Mouse (Mus musculus) heart, embryonic 10.5 days (tissue): ENCODE data around the gene Zcchc8. TPM values are rescaled to one million over a fixed set of nuclear protein-coding genes. Genes with fewer than 3 reads are reported as not detected.

Experiments used
- DNase-seq: peaks from one replicate; pipeline ENCODE4 v3.0.0-alpha.2; 2017; ENCODE audit warnings: low spot score
- H3K27ac ChIP-seq: fragments of 300-500 bp; sonication (generic); 2 replicates; pipeline ENCODE4 v1.5.1; 2016; ENCODE audit warnings: mild to moderate bottlenecking
- H3K27me3 ChIP-seq: fragments of 300-500 bp; sonication (generic); 2 replicates; pipeline ENCODE4 v1.6.1; 2016; ENCODE audit warnings: mild to moderate bottlenecking; ENCODE audit not compliant: poor library complexity, insufficient read depth, severe bottlenecking
- H3K36me3 ChIP-seq: fragments of 300-500 bp; sonication (generic); 2 replicates; pipeline ENCODE4 v1.6.1; 2016; ENCODE audit warnings: mild to moderate bottlenecking, moderate library complexity
- H3K4me1 ChIP-seq: fragments of 300-500 bp; sonication (generic); 2 replicates; pipeline ENCODE4 v1.6.1; 2016; ENCODE audit warnings: mild to moderate bottlenecking
- H3K4me3 ChIP-seq: fragments of 300-500 bp; sonication (generic); 2 replicates; pipeline ENCODE4 v1.5.1; 2016; ENCODE audit warnings: mild to moderate bottlenecking, moderate library complexity
- H3K9me3 ChIP-seq: fragments of 300-500 bp; sonication (generic); 2 replicates; pipeline ENCODE4 v1.6.1; 2016; ENCODE audit warnings: mild to moderate bottlenecking, moderate library complexity
- WGBS: fragments of 180-500 bp; shearing (Covaris S2); methylation state at CpG from one replicate; pipeline ENCODE4 v1.1.7; 2016; 5-methylcytosine and 5-hydroxymethylcytosine counted together
- polyA plus RNA-seq: library from polyadenylated mRNA; unstranded; fragments of >200 nt; fragmentation: Nextera tagmentation; extraction: Ambion mirVana; gene quantifications from 2 replicates; pipeline ENCODE4 v1.2.1, GENCODE M21; 2016

The Zcchc8 gene
- polyA plus RNA-seq, 1 experiment from 2014 or later, result 77.0 TPM

GRCm38 (mm10) chr5:123679106-123679505 lies 41.8 kb downstream of the Zcchc8 start:
- Histone ChIP-seq H3K4me3 (no peak overlapping the region), H3K36me3 (peaks cover 4% of the 10 kb centered on the region; the same call in 1 of the 2 replicates), H3K9me3 (no peaks in the 10 kb centered on the region), H3K4me1 (peaks cover 40% of the 10 kb centered on the region), H3K27ac (no peak overlapping the region), H3K27me3 (no peaks in the 10 kb centered on the region)
- 72% methylated on average over 3 of the region's 3 CpGs for WGBS
- no peak for DNase-seq

- Histone ChIP-seq H3K36me3 (peaks cover 4% of the 10 kb centered on the region; the same call in 1 of the 2 replicates), H3K9me3 (no peaks in the 10 kb centered on the region), H3K27me3 (no peaks in the 10 kb centered on the region), H3K4me3 (no peak overlapping the region), H3K27ac (no peak overlapping the region), H3K4me1 (peaks cover 44% of the 10 kb centered on the region)
- 78% methylated on average over 9 of the region's 9 CpGs for WGBS
- DNase-seq, result no peak
These were observed 45.2 kb downstream of the Zcchc8 start for GRCm38 (mm10) chr5:123675717-123676116.

GRCm38 (mm10) chr5:123675221-123675620 lies 45.7 kb downstream of the Zcchc8 start:
- DNase-seq, result no peak
- peaks cover 47% of the 10 kb centered on the region for H3K4me1 ChIP-seq
- 6% methylated on average over 3 of the region's 3 CpGs for WGBS
- H3K4me3 ChIP-seq, result no peak overlapping the region
- H3K9me3 ChIP-seq, result no peaks in the 10 kb centered on the region
- no peaks in the 10 kb centered on the region for H3K27me3 ChIP-seq
- H3K27ac ChIP-seq, result no peak overlapping the region
- H3K36me3 ChIP-seq, result peaks cover 4% of the 10 kb centered on the region; the same call in 1 of the 2 replicates

- 59% methylated on average over 3 of the region's 3 CpGs for WGBS
- H3K4me3 ChIP-seq, result no peak overlapping the region
- DNase-seq, result no peak
- H3K27ac ChIP-seq, result peak overlapping the region; percentile 64
- H3K4me1 ChIP-seq, result peaks cover 66% of the 10 kb centered on the region
- no peaks in the 10 kb centered on the region for H3K27me3 ChIP-seq
- H3K36me3 ChIP-seq, result no peaks in the 10 kb centered on the region
- no peaks in the 10 kb centered on the region for H3K9me3 ChIP-seq
These were observed 49.5 kb downstream of the Zcchc8 start for GRCm38 (mm10) chr5:123671473-123671820.

DNA sequence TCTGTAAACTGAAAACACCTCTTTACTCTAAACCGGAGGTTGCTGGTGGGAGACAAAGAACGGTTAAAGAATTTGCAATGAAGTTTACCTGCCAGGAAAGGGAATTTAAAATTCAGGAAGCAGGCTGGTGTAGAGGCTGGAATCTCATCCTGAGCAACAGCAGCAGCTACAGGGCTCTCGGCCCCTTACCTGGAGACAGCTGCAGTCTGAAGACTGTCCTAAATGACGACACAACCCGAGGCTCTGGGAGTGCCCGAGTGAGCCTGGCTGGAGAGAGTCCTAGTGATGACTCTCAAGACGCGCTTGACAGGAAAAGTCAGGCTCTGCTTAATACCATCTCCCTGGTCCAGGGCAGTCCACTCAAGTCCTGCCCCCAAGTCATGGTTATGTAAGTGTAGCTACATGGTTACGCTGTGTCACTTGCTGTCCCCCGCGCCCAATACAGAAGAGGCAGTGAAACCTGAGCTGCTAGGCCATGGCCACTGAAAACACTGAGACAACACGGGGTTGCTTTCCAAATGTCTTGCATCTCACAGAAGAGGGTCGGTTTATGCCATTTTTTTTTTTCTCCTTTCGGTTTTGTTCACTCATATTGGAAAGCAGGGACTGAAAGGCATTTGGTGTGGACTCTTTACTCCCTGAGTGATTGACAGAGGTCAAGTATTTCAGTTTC lies 50.0 kb downstream of the Zcchc8 start:
- no peak for DNase-seq
- WGBS, result 28% methylated on average over 14 of the region's 14 CpGs
- H3K4me3 ChIP-seq, result 0 out of 2 replicates have a peak overlapping the region, but pooled peaks have one; percentile 27
- peak overlapping the region; percentile 64 for H3K27ac ChIP-seq
- peaks cover 71% of the 10 kb centered on the region for H3K4me1 ChIP-seq
- H3K27me3 ChIP-seq, result no peaks in the 10 kb centered on the region
- H3K9me3 ChIP-seq, result no peaks in the 10 kb centered on the region
- H3K36me3 ChIP-seq, result no peaks in the 10 kb centered on the region

DNA sequence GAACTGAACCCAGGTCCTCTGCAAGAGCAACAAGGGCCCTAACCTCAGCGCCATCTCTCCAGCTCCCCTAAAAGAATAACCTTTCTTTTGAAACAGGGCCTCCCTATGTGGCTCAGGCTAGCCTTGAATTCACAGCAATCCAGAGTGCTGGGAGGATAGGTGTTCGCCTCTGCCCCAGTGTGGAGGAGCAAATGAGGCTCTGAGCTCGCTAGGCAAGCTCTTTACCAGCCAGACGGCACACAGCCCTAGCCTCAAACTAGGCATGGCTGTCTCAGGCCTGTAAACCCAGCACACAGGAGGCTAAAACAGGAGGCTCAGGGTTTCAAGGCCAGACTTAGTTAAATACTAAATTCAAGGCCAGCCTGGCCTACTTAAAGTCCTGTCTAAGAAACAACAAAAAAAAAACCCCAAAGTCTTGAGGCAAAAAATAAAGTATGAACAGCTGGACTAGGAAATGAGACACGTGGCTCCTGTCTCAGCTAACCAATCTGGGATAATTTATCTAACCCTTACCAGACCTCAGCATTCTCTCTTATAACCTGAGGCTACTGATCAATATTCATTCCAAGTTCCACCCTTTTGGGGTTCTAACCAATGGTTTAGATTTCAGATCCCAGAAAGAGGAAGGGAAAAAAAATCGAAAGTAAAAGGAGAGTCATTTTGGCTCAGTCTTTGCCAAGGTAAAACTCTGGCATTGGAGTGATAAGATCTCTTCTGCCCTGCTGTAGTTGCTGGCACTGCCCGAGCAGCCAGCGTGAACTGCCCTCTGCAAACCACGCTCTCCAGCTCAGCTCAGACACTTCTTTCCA lies 50.7 kb downstream of the Zcchc8 start:
- no peaks in the 10 kb centered on the region for H3K9me3 ChIP-seq
- H3K36me3 ChIP-seq, result no peaks in the 10 kb centered on the region
- WGBS, result 68% methylated on average over 9 of the region's 9 CpGs
- no peaks in the 10 kb centered on the region for H3K27me3 ChIP-seq
- H3K4me3 ChIP-seq, result 0 out of 2 replicates have a peak overlapping the region, but pooled peaks have one; percentile 27
- DNase-seq, result no peak
- H3K4me1 ChIP-seq, result peaks cover 66% of the 10 kb centered on the region
- H3K27ac ChIP-seq, result peak overlapping the region; percentile 64

DNA sequence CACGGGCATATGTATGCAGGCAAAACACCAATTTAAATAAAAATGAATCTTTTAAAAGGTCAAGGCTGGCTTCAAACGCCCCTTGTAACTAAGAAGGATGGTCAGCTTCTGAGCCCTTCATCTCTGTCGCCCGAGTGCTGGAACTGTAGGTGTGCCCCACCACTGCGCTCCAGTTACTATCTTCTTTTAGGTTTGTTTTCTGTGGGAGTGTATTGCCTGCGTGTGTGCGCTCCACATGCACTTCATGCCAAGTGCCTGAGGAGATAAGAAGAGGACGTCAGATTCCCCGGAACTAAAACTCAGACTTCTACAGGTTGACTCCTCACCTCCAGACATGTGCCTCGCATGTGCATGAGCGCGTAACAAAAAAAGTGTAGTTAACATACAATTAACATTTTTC lies 53.0 kb downstream of the Zcchc8 start:
- Histone ChIP-seq H3K27ac (peak overlapping the region; percentile 7; the same call in 1 of the 2 replicates), H3K9me3 (no peaks in the 10 kb centered on the region), H3K27me3 (no peaks in the 10 kb centered on the region), H3K36me3 (no peaks in the 10 kb centered on the region), H3K4me3 (no peak overlapping the region), H3K4me1 (peaks cover 59% of the 10 kb centered on the region)
- no peak for DNase-seq
- 56% methylated on average over 12 of the region's 12 CpGs for WGBS

GRCm38 (mm10) chr5:123665956-123666355 lies 54.9 kb downstream of the Zcchc8 start:
- Histone ChIP-seq H3K9me3 (no peaks in the 10 kb centered on the region), H3K4me3 (no peak overlapping the region), H3K36me3 (no peaks in the 10 kb centered on the region), H3K4me1 (peaks cover 64% of the 10 kb centered on the region), H3K27ac (no peak overlapping the region), H3K27me3 (no peaks in the 10 kb centered on the region)
- DNase-seq, result no peak
- 75% methylated on average over 7 of the region's 7 CpGs for WGBS

DNA sequence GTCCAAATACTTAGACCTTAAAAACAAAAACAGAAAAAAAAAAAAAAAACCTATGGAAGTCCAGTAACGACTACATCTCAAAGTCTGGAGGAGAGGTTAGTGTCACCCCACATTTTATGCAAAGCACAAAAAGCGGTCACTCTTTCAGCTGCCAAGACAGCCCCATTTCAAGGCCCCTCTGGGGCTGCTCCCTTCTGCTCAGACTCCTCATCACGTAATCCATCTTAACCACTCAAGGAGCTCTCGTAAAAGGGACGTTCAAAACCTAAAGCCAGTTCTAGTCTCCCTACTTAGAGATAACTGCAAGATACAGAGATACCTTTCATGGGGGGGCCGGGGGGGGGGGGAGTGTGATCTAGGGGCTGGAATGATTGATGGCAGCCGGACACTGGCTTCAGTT lies 56.6 kb downstream of the Zcchc8 start:
- no peak for DNase-seq
- Histone ChIP-seq H3K27ac (no peak overlapping the region), H3K27me3 (no peaks in the 10 kb centered on the region), H3K4me1 (peaks cover 68% of the 10 kb centered on the region), H3K9me3 (no peaks in the 10 kb centered on the region), H3K36me3 (no peaks in the 10 kb centered on the region), H3K4me3 (no peak overlapping the region)
- 70% methylated on average over 7 of the region's 7 CpGs for WGBS

GRCm38 (mm10) chr5:123662059-123662458 lies 58.8 kb downstream of the Zcchc8 start:
- 0 out of 2 replicates have a peak overlapping the region, but pooled peaks have one; percentile 8 for H3K4me3 ChIP-seq
- H3K27ac ChIP-seq, result peak overlapping the region; percentile 87
- DNase-seq, result peak; percentile 81
- no peaks in the 10 kb centered on the region for H3K36me3 ChIP-seq
- no peaks in the 10 kb centered on the region for H3K27me3 ChIP-seq
- WGBS, result 15% methylated on average over 9 of the region's 9 CpGs
- H3K4me1 ChIP-seq, result peaks cover 71% of the 10 kb centered on the region
- no peaks in the 10 kb centered on the region for H3K9me3 ChIP-seq

DNA sequence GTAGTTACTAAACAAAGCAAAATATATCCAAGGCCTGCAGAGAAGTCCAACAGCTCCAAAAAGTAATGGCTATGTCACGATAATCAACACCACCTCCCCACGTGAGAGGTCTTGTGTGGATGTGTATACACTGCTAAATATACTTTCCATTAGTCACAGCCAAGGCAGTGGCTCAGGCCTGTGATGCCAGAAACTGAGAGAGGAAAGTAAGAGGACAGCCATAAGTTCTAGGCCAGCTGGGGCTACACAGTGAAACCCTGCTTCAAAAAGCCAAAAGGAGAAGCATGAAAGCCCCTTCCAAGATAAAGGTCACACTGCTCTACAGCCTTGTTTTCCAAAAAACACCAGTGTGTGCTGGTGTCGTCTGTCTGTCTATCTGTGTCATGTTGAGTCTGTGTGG lies 59.3 kb downstream of the Zcchc8 start:
- peak overlapping the region; percentile 87 for H3K27ac ChIP-seq
- no peaks in the 10 kb centered on the region for H3K36me3 ChIP-seq
- DNase-seq, result no peak
- no peaks in the 10 kb centered on the region for H3K27me3 ChIP-seq
- no peaks in the 10 kb centered on the region for H3K9me3 ChIP-seq
- WGBS, result 39% methylated on average over 3 of the region's 3 CpGs
- H3K4me3 ChIP-seq, result 0 out of 2 replicates have a peak overlapping the region, but pooled peaks have one; percentile 8
- H3K4me1 ChIP-seq, result peaks cover 66% of the 10 kb centered on the region

GRCm38 (mm10) chr5:123657651-123658050 lies 63.2 kb downstream of the Zcchc8 start:
- Histone ChIP-seq H3K36me3 (peaks cover 23% of the 10 kb centered on the region), H3K27me3 (no peaks in the 10 kb centered on the region), H3K9me3 (no peaks in the 10 kb centered on the region), H3K4me3 (peak overlapping the region; percentile 16; the same call in 1 of the 2 replicates), H3K27ac (peak overlapping the region; percentile 74), H3K4me1 (peaks cover 56% of the 10 kb centered on the region)
- 25% methylated on average over 7 of the region's 7 CpGs for WGBS
- DNase-seq, result no peak

DNA sequence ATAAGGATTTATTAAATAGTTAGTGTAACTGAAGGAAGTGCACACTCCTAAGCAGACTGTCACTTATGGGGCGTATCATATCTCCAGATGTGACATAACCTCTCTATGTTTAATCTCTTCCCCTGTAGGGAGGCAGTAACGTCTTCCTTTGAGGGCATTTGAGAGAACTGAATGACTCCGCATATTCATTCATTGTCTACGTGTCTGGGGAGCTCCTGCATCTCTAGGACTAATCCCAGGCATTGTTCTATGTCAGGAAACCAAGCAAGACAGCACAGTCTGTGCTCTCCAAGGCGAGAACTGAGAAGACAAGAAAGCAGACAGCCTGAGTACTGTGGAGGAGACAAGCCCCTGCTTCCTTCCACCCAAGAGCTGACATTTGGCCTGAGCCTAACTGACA lies 66.0 kb downstream of the Zcchc8 start:
- Histone ChIP-seq H3K4me1 (peaks cover 32% of the 10 kb centered on the region), H3K27me3 (no peaks in the 10 kb centered on the region), H3K36me3 (peaks cover 28% of the 10 kb centered on the region), H3K27ac (no peak overlapping the region), H3K4me3 (no peak overlapping the region), H3K9me3 (no peaks in the 10 kb centered on the region)
- WGBS, result 62% methylated on average over 5 of the region's 5 CpGs
- DNase-seq, result no peak
